Mouse (Mus musculus) cerebellum, adult 2 months (tissue): ENCODE measurements at regions not wholly inside any gene's neighbourhood (a gene's known extent, or its start where the extent isn't known, plus 50 kb on each side); places are given as distances from the start of the nearest gene placed in this dataset.

ENCODE experiments used
- CTCF ChIP-seq: fragments of 200-500 bp; IDR thresholded peaks from 2 replicates; pipeline ENCODE4 v1.5.1; 2011; ENCODE audit warnings: low read depth, mild to moderate bottlenecking, control low read depth, low read length, moderate library complexity, borderline replicate concordance; ENCODE audit not compliant: insufficient read depth
- POLR2A ChIP-seq: fragments of 200-500 bp; IDR thresholded peaks from 2 replicates; pipeline ENCODE4 v1.6.1; 2011; ENCODE audit warnings: low read length, control low read depth, borderline replicate concordance; ENCODE audit not compliant: insufficient read depth

GRCm38 (mm10) chr2:147944171-147945040 lies 102.4 kb downstream of the Foxa2 start:
- no peak for TF ChIP-seq POLR2A
- TF ChIP-seq CTCF: no peak
